Mouse (Mus musculus): ENCODE data around the gene Slx1b. TPM values are rescaled to one million over a fixed set of nuclear protein-coding genes. Genes with fewer than 3 reads are reported as not detected.

The Slx1b gene
- polyA plus RNA-seq, 1 experiment from 2014 or later: 12.5 TPM

- Histone ChIP-seq H3K27ac (replicated peaks) (no peak overlapping the region), H3K4me3 (replicated peaks) (no peak overlapping the region), H3K36me3 (peaks cover 35% of the 10 kb centered on the region), H3K27me3 (no peaks in the 10 kb centered on the region), H3K4me1 (no peaks in the 10 kb centered on the region), H3K9me3 (replicated peaks) (no peaks in the 10 kb centered on the region), H3K4me2 (replicated peaks) (no peak overlapping the region), H3K9ac (no peak overlapping the region)
- 93% methylated on average over 8 of the region's 8 CpGs for WGBS
- no peak for ATAC-seq (ENCODE audit: insufficient number of reproducible peaks, low FRiP score, low TSS enrichment, low read depth)
These were observed 20.5 kb downstream of the Slx1b start for GRCm38 (mm10) chr7:126675104-126675503.

GRCm38 (mm10) chr7:126672111-126672510 lies 23.5 kb downstream of the Slx1b start:
- no peak for ATAC-seq (ENCODE audit: insufficient number of reproducible peaks, low FRiP score, low TSS enrichment, low read depth)
- no peak overlapping the region for H3K27ac ChIP-seq (replicated peaks)
- no peaks in the 10 kb centered on the region for H3K4me1 ChIP-seq
- H3K27me3 ChIP-seq: no peaks in the 10 kb centered on the region
- no peak overlapping the region for H3K4me3 ChIP-seq (replicated peaks)
- no peaks in the 10 kb centered on the region for H3K9me3 ChIP-seq (replicated peaks)
- no peak overlapping the region for H3K9ac ChIP-seq
- no peak overlapping the region for H3K4me2 ChIP-seq (replicated peaks)
- H3K36me3 ChIP-seq: peaks cover 45% of the 10 kb centered on the region
- 90% methylated on average over 9 of the region's 9 CpGs for WGBS

- no peak overlapping the region for H3K27ac ChIP-seq (replicated peaks)
- no peak overlapping the region for H3K9ac ChIP-seq
- no peak for ATAC-seq (ENCODE audit: insufficient number of reproducible peaks, low FRiP score, low TSS enrichment, low read depth)
- no peak overlapping the region for H3K4me3 ChIP-seq (replicated peaks)
- H3K4me2 ChIP-seq (replicated peaks): no peak overlapping the region
- no peaks in the 10 kb centered on the region for H3K27me3 ChIP-seq
- H3K4me1 ChIP-seq: no peaks in the 10 kb centered on the region
- peaks cover 58% of the 10 kb centered on the region for H3K36me3 ChIP-seq
- H3K9me3 ChIP-seq (replicated peaks): no peaks in the 10 kb centered on the region
- 90% methylated on average over 3 of the region's 3 CpGs for WGBS
These were observed 25.4 kb downstream of the Slx1b start for GRCm38 (mm10) chr7:126670152-126670551.

GRCm38 (mm10) chr7:126668452-126668851 lies 27.1 kb downstream of the Slx1b start:
- no peaks in the 10 kb centered on the region for H3K9me3 ChIP-seq (replicated peaks)
- no peaks in the 10 kb centered on the region for H3K27me3 ChIP-seq
- H3K4me2 ChIP-seq (replicated peaks): no peak overlapping the region
- H3K9ac ChIP-seq: no peak overlapping the region
- 79% methylated on average over 5 of the region's 5 CpGs for WGBS
- no peaks in the 10 kb centered on the region for H3K4me1 ChIP-seq
- H3K36me3 ChIP-seq: peaks cover 66% of the 10 kb centered on the region
- no peak for ATAC-seq (ENCODE audit: insufficient number of reproducible peaks, low FRiP score, low TSS enrichment, low read depth)
- peak overlapping the region; percentile 17; the same call in 1 of the 2 replicates for H3K27ac ChIP-seq (replicated peaks)
- no peak overlapping the region for H3K4me3 ChIP-seq (replicated peaks)

GRCm38 (mm10) chr7:126667495-126668090 lies 28.0 kb downstream of the Slx1b start:
- no peak overlapping the region for H3K4me2 ChIP-seq (replicated peaks)
- ATAC-seq (ENCODE audit: insufficient number of reproducible peaks, low FRiP score, low TSS enrichment, low read depth): no peak
- 86% methylated on average over 9 of the region's 9 CpGs for WGBS
- peaks cover 64% of the 10 kb centered on the region for H3K36me3 ChIP-seq
- H3K9me3 ChIP-seq (replicated peaks): no peaks in the 10 kb centered on the region
- H3K9ac ChIP-seq: no peak overlapping the region
- H3K27ac ChIP-seq (replicated peaks): no peak overlapping the region
- no peaks in the 10 kb centered on the region for H3K27me3 ChIP-seq
- H3K4me1 ChIP-seq: no peaks in the 10 kb centered on the region
- no peak overlapping the region for H3K4me3 ChIP-seq (replicated peaks)

GRCm38 (mm10) chr7:126665269-126665668 lies 30.3 kb downstream of the Slx1b start:
- H3K36me3 ChIP-seq: peaks cover 45% of the 10 kb centered on the region
- H3K4me1 ChIP-seq: no peaks in the 10 kb centered on the region
- H3K9ac ChIP-seq: no peak overlapping the region
- ATAC-seq (ENCODE audit: insufficient number of reproducible peaks, low FRiP score, low TSS enrichment, low read depth): no peak
- no peaks in the 10 kb centered on the region for H3K27me3 ChIP-seq
- H3K9me3 ChIP-seq (replicated peaks): no peaks in the 10 kb centered on the region
- H3K27ac ChIP-seq (replicated peaks): no peak overlapping the region
- WGBS: 95% methylated on average over 3 of the region's 3 CpGs
- no peak overlapping the region for H3K4me2 ChIP-seq (replicated peaks)
- H3K4me3 ChIP-seq (replicated peaks): no peak overlapping the region

- Histone ChIP-seq H3K9me3 (replicated peaks) (no peaks in the 10 kb centered on the region), H3K4me1 (no peaks in the 10 kb centered on the region), H3K4me2 (replicated peaks) (no peak overlapping the region), H3K27ac (replicated peaks) (no peak overlapping the region), H3K36me3 (peaks cover 39% of the 10 kb centered on the region), H3K9ac (no peak overlapping the region), H3K27me3 (no peaks in the 10 kb centered on the region), H3K4me3 (replicated peaks) (no peak overlapping the region)
- WGBS: 64% methylated on average over 8 of the region's 8 CpGs
- ATAC-seq (ENCODE audit: insufficient number of reproducible peaks, low FRiP score, low TSS enrichment, low read depth): peak; percentile 63; the same call in 1 of the 2 replicates
These were observed 31.9 kb downstream of the Slx1b start for GRCm38 (mm10) chr7:126663646-126664045.

- H3K9ac ChIP-seq: no peak overlapping the region
- H3K4me3 ChIP-seq (replicated peaks): no peak overlapping the region
- no peak overlapping the region for H3K27ac ChIP-seq (replicated peaks)
- no peaks in the 10 kb centered on the region for H3K4me1 ChIP-seq
- H3K4me2 ChIP-seq (replicated peaks): no peak overlapping the region
- no peak for ATAC-seq (ENCODE audit: insufficient number of reproducible peaks, low FRiP score, low TSS enrichment, low read depth)
- 86% methylated on average over 3 of the region's 3 CpGs for WGBS
- no peaks in the 10 kb centered on the region for H3K9me3 ChIP-seq (replicated peaks)
- H3K36me3 ChIP-seq: peaks cover 17% of the 10 kb centered on the region; the same call in 1 of the 2 replicates
- H3K27me3 ChIP-seq: no peaks in the 10 kb centered on the region
These were observed 35.8 kb downstream of the Slx1b start for GRCm38 (mm10) chr7:126659771-126660170.

GRCm38 (mm10) chr7:126657522-126657921 lies 38.1 kb downstream of the Slx1b start:
- WGBS: 83% methylated on average over 1 of the region's 1 CpGs
- no peak overlapping the region for H3K27ac ChIP-seq (replicated peaks)
- no peak overlapping the region for H3K4me2 ChIP-seq (replicated peaks)
- no peak overlapping the region for H3K4me3 ChIP-seq (replicated peaks)
- H3K4me1 ChIP-seq: no peaks in the 10 kb centered on the region
- no peaks in the 10 kb centered on the region for H3K27me3 ChIP-seq
- H3K9me3 ChIP-seq (replicated peaks): no peaks in the 10 kb centered on the region
- no peak for ATAC-seq (ENCODE audit: insufficient number of reproducible peaks, low FRiP score, low TSS enrichment, low read depth)
- H3K9ac ChIP-seq: no peak overlapping the region
- H3K36me3 ChIP-seq: 0 out of 2 replicates have a peak, but pooled peaks cover under 1% of the 10 kb centered on the region

GRCm38 (mm10) chr7:126655695-126656094 lies 39.9 kb downstream of the Slx1b start:
- ATAC-seq (ENCODE audit: insufficient number of reproducible peaks, low FRiP score, low TSS enrichment, low read depth): no peak
- WGBS: 85% methylated on average over 3 of the region's 3 CpGs
- no peak overlapping the region for H3K4me2 ChIP-seq (replicated peaks)

GRCm38 (mm10) chr7:126653991-126654390 lies 41.6 kb downstream of the Slx1b start:
- Histone ChIP-seq H3K36me3 (no peaks in the 10 kb centered on the region), H3K9me3 (replicated peaks) (no peaks in the 10 kb centered on the region), H3K27ac (replicated peaks) (no peak overlapping the region), H3K27me3 (no peaks in the 10 kb centered on the region), H3K4me3 (replicated peaks) (no peak overlapping the region), H3K9ac (no peak overlapping the region), H3K4me2 (replicated peaks) (no peak overlapping the region), H3K4me1 (peaks cover 8% of the 10 kb centered on the region)
- ATAC-seq (ENCODE audit: insufficient number of reproducible peaks, low FRiP score, low TSS enrichment, low read depth): no peak
- 75% methylated on average over 2 of the region's 2 CpGs for WGBS

More at GRCm38 (mm10) chr7:126655695-126656094, 39.9 kb downstream of the Slx1b start:
- Histone ChIP-seq H3K27ac (replicated peaks) (no peak overlapping the region), H3K9me3 (replicated peaks) (no peaks in the 10 kb centered on the region), H3K4me3 (replicated peaks) (no peak overlapping the region), H3K36me3 (no peaks in the 10 kb centered on the region), H3K4me1 (no peaks in the 10 kb centered on the region), H3K27me3 (no peaks in the 10 kb centered on the region), H3K9ac (no peak overlapping the region)

GRCm38 (mm10) chr7:126650852-126651251 lies 44.7 kb downstream of the Slx1b start:
- Histone ChIP-seq H3K4me2 (replicated peaks) (no peak overlapping the region), H3K27me3 (no peaks in the 10 kb centered on the region), H3K9me3 (replicated peaks) (no peaks in the 10 kb centered on the region), H3K4me3 (replicated peaks) (no peak overlapping the region), H3K4me1 (peaks cover 13% of the 10 kb centered on the region), H3K9ac (no peak overlapping the region), H3K27ac (replicated peaks) (no peak overlapping the region), H3K36me3 (no peaks in the 10 kb centered on the region)
- WGBS: 82% methylated on average over 2 of the region's 2 CpGs
- no peak for ATAC-seq (ENCODE audit: insufficient number of reproducible peaks, low FRiP score, low TSS enrichment, low read depth)

All from embryonic facial prominence, embryonic 15.5 days (tissue).